In genomic region chr17:12658784-12659183, GRCm38 (mm10) we compare ENCODE assay signal across 39 mouse cellular contexts. TPM values are rescaled to one million over a fixed set of nuclear protein-coding genes. Genes with fewer than 3 reads are reported as not detected.
"Had no signal": no experiment of that assay in that cellular context is flagged by ENCODE, and none has a peak within 500 bp of the region (broad histone marks: within the 10 kb centered on the region; RNA-seq: fewer than 3 reads in every experiment).

No protein-coding gene starts in this region.

- DNase-seq: left cerebral cortex, postnatal 4 days; liver, embryonic 13.5 days; lung, adult 18-20 months; lung, adult 2 months; lung, embryonic 14.5 days; lung, postnatal 10 days; lung, postnatal 14 days; lung, postnatal 36 days; lung, postnatal 4 days; midbrain, embryonic 14.5 days had no signal

- H3K4me2 ChIP-seq: limb, embryonic 12.5 days; limb, embryonic 13.5 days; limb, embryonic 15.5 days; liver, embryonic 11.5 days; liver, embryonic 13.5 days; liver, embryonic 15.5 days; lung, embryonic 14.5 days; lung, embryonic 15.5 days; midbrain, embryonic 11.5 days; midbrain, embryonic 12.5 days; midbrain, embryonic 13.5 days; midbrain, embryonic 15.5 days; neural tube, embryonic 12.5 days; neural tube, embryonic 13.5 days had no signal

- H3K9ac ChIP-seq: limb, embryonic 12.5 days; limb, embryonic 13.5 days; limb, embryonic 15.5 days; liver, embryonic 13.5 days; liver, embryonic 14.5 days; liver, embryonic 15.5 days; lung, embryonic 14.5 days; lung, embryonic 15.5 days; midbrain, embryonic 12.5 days; midbrain, embryonic 13.5 days; midbrain, embryonic 15.5 days; neural tube, embryonic 12.5 days; neural tube, embryonic 13.5 days had no signal

- H3K4me1 ChIP-seq: limb, embryonic 12.5 days; liver, embryonic 13.5 days; liver, embryonic 15.5 days; midbrain, embryonic 10.5 days; midbrain, embryonic 12.5 days; midbrain, embryonic 13.5 days; midbrain, embryonic 15.5 days; neural tube, embryonic 12.5 days; neural tube, embryonic 13.5 days had no signal

- H3K4me3 ChIP-seq: left cerebral cortex, adult 2 months; limb, embryonic 10.5 days; limb, embryonic 12.5 days; limb, embryonic 13.5 days; limb, embryonic 15.5 days; liver, embryonic 13.5 days; liver, embryonic 15.5 days; lung, embryonic 15.5 days; megakaryocyte, embryonic 14.5 days; midbrain, embryonic 10.5 days; midbrain, embryonic 12.5 days; midbrain, embryonic 13.5 days; midbrain, embryonic 15.5 days; myocyte; neural tube, embryonic 12.5 days; neural tube, embryonic 13.5 days had no signal

- ATAC-seq: lung, postnatal 0 days; midbrain, embryonic 13.5 days; midbrain, embryonic 15.5 days; midbrain, embryonic 16.5 days had no signal

- H3K9me3 ChIP-seq: limb, embryonic 10.5 days; limb, embryonic 12.5 days; limb, embryonic 13.5 days; limb, embryonic 15.5 days; liver, embryonic 13.5 days; liver, embryonic 15.5 days; lung, embryonic 15.5 days; megakaryocyte, embryonic 14.5 days; midbrain, embryonic 10.5 days; midbrain, embryonic 12.5 days; midbrain, embryonic 13.5 days; midbrain, embryonic 15.5 days; neural tube, embryonic 12.5 days; neural tube, embryonic 13.5 days had no signal

- H3K27me3 ChIP-seq: limb, embryonic 13.5 days; limb, embryonic 15.5 days; lung, embryonic 15.5 days; midbrain, embryonic 13.5 days; midbrain, embryonic 15.5 days; neural tube, embryonic 12.5 days; neural tube, embryonic 13.5 days had no signal

- H3K36me3 ChIP-seq: limb, embryonic 10.5 days; limb, embryonic 12.5 days; limb, embryonic 13.5 days; limb, embryonic 15.5 days; liver, embryonic 13.5 days; liver, embryonic 15.5 days; lung, embryonic 15.5 days; midbrain, embryonic 10.5 days; midbrain, embryonic 12.5 days; midbrain, embryonic 13.5 days; midbrain, embryonic 15.5 days; neural tube, embryonic 12.5 days; neural tube, embryonic 13.5 days had no signal

- H3K27ac ChIP-seq: left cerebral cortex, adult 2 months; limb, embryonic 10.5 days; limb, embryonic 12.5 days; limb, embryonic 13.5 days; limb, embryonic 15.5 days; liver, embryonic 13.5 days; liver, embryonic 14.5 days; liver, embryonic 15.5 days; lung, embryonic 15.5 days; macrophage; midbrain, embryonic 10.5 days; midbrain, embryonic 12.5 days; midbrain, embryonic 13.5 days; midbrain, embryonic 15.5 days; neural tube, embryonic 12.5 days; neural tube, embryonic 13.5 days had no signal

RNA-seq across cellular contexts. Expression of gene Slc22a1, which starts 16.8 kb away (rescaled TPM):
- total RNA-seq: megakaryocyte progenitor cell, adult 5-6 weeks; megakaryocyte, adult 5-6 weeks; megakaryocyte-erythroid progenitor cell, adult 5-6 weeks; midbrain, postnatal 0 days; monocyte, adult 5-6 weeks had no signal
- polyA plus RNA-seq: limb, embryonic 10.5 days; limb, embryonic 11.5 days; limb, embryonic 12.5 days; limb, embryonic 15.5 days; liver, embryonic 13.5 days; liver, embryonic 16.5 days; macrophage; midbrain, embryonic 10.5 days; midbrain, embryonic 11.5 days; midbrain, embryonic 12.5 days; midbrain, embryonic 13.5 days; midbrain, embryonic 14.5 days; midbrain, embryonic 15.5 days; midbrain, embryonic 16.5 days; midbrain, postnatal 0 days; myocyte; neural tube, embryonic 11.5 days; neural tube, embryonic 12.5 days; neural tube, embryonic 13.5 days had no signal
